Mouse (Mus musculus): ENCODE data around the gene Naaladl2. TPM values are rescaled to one million over a fixed set of nuclear protein-coding genes. Genes with fewer than 3 reads are reported as not detected.

Naaladl2 gene
- polyA plus RNA-seq, 1 experiment from 2014 or later: 0.18 TPM

GRCm38 (mm10) chr3:24142808-24143207, 1001.3 kb downstream of the Naaladl2 start:
- WGBS: 83% methylated on average over 1 of the region's 1 CpGs
- H3K4me2 ChIP-seq (replicated peaks): no peak overlapping the region
- H3K4me1 ChIP-seq: no peaks in the 10 kb centered on the region
- H3K9me3 ChIP-seq: no peaks in the 10 kb centered on the region
- H3K27me3 ChIP-seq: no peaks in the 10 kb centered on the region
- no peaks in the 10 kb centered on the region for H3K36me3 ChIP-seq
- H3K4me3 ChIP-seq: no peak overlapping the region
- ATAC-seq (replicated peaks): no peak
- H3K9ac ChIP-seq (replicated peaks): no peak overlapping the region
- no peak overlapping the region for H3K27ac ChIP-seq (replicated peaks)

GRCm38 (mm10) chr3:24138002-24138401, 1006.1 kb downstream of the Naaladl2 start:
- Histone ChIP-seq H3K4me2 (replicated peaks) (no peak overlapping the region), H3K27ac (replicated peaks) (no peak overlapping the region), H3K36me3 (no peaks in the 10 kb centered on the region), H3K9me3 (no peaks in the 10 kb centered on the region), H3K27me3 (no peaks in the 10 kb centered on the region), H3K4me1 (no peaks in the 10 kb centered on the region), H3K4me3 (no peak overlapping the region), H3K9ac (replicated peaks) (no peak overlapping the region)
- 95% methylated on average over 1 of the region's 1 CpGs for WGBS
- no peak for ATAC-seq (replicated peaks)

GRCm38 (mm10) chr3:24126200-24126599, 1017.9 kb downstream of the Naaladl2 start:
- Histone ChIP-seq H3K4me3 (no peak overlapping the region), H3K27me3 (no peaks in the 10 kb centered on the region), H3K9ac (replicated peaks) (no peak overlapping the region), H3K9me3 (no peaks in the 10 kb centered on the region), H3K36me3 (no peaks in the 10 kb centered on the region), H3K4me2 (replicated peaks) (no peak overlapping the region), H3K4me1 (no peaks in the 10 kb centered on the region), H3K27ac (replicated peaks) (no peak overlapping the region)
- WGBS: 90% methylated on average over 1 of the region's 1 CpGs
- ATAC-seq (replicated peaks): no peak

GRCm38 (mm10) chr3:24124034-24124433, 1020.0 kb downstream of the Naaladl2 start:
- Histone ChIP-seq H3K9me3 (no peaks in the 10 kb centered on the region), H3K4me2 (replicated peaks) (no peak overlapping the region), H3K4me1 (no peaks in the 10 kb centered on the region), H3K27me3 (no peaks in the 10 kb centered on the region), H3K27ac (replicated peaks) (no peak overlapping the region), H3K36me3 (no peaks in the 10 kb centered on the region), H3K9ac (replicated peaks) (no peak overlapping the region), H3K4me3 (no peak overlapping the region)
- WGBS: 91% methylated on average over 2 of the region's 2 CpGs
- no peak for ATAC-seq (replicated peaks)

GRCm38 (mm10) chr3:24118136-24118535, 1025.9 kb downstream of the Naaladl2 start:
- Histone ChIP-seq H3K27me3 (no peaks in the 10 kb centered on the region), H3K4me2 (replicated peaks) (no peak overlapping the region), H3K4me3 (no peak overlapping the region), H3K27ac (replicated peaks) (no peak overlapping the region), H3K9ac (replicated peaks) (no peak overlapping the region), H3K4me1 (no peaks in the 10 kb centered on the region), H3K9me3 (no peaks in the 10 kb centered on the region), H3K36me3 (no peaks in the 10 kb centered on the region)
- ATAC-seq (replicated peaks): no peak
- WGBS: 94% methylated on average over 6 of the region's 6 CpGs

GRCm38 (mm10) chr3:24114849-24115248, 1029.2 kb downstream of the Naaladl2 start:
- no peaks in the 10 kb centered on the region for H3K4me1 ChIP-seq
- no peak overlapping the region for H3K9ac ChIP-seq (replicated peaks)
- no peaks in the 10 kb centered on the region for H3K9me3 ChIP-seq
- WGBS: 94% methylated on average over 3 of the region's 3 CpGs
- H3K27me3 ChIP-seq: no peaks in the 10 kb centered on the region
- no peak overlapping the region for H3K4me3 ChIP-seq
- no peak for ATAC-seq (replicated peaks)
- no peak overlapping the region for H3K27ac ChIP-seq (replicated peaks)
- H3K36me3 ChIP-seq: no peaks in the 10 kb centered on the region
- no peak overlapping the region for H3K4me2 ChIP-seq (replicated peaks)

- H3K4me1 ChIP-seq: no peaks in the 10 kb centered on the region
- H3K36me3 ChIP-seq: no peaks in the 10 kb centered on the region
- ATAC-seq (replicated peaks): no peak
- H3K9ac ChIP-seq (replicated peaks): no peak overlapping the region
- 88% methylated on average over 2 of the region's 2 CpGs for WGBS
- no peak overlapping the region for H3K4me2 ChIP-seq (replicated peaks)
- H3K27me3 ChIP-seq: no peaks in the 10 kb centered on the region
- H3K9me3 ChIP-seq: no peaks in the 10 kb centered on the region
- H3K27ac ChIP-seq (replicated peaks): no peak overlapping the region
- no peak overlapping the region for H3K4me3 ChIP-seq
These were observed 1030.7 kb downstream of the Naaladl2 start for GRCm38 (mm10) chr3:24113360-24113759.

- Histone ChIP-seq H3K4me1 (no peaks in the 10 kb centered on the region), H3K36me3 (no peaks in the 10 kb centered on the region), H3K4me3 (no peak overlapping the region), H3K27me3 (no peaks in the 10 kb centered on the region), H3K4me2 (replicated peaks) (no peak overlapping the region), H3K27ac (replicated peaks) (no peak overlapping the region), H3K9me3 (no peaks in the 10 kb centered on the region), H3K9ac (replicated peaks) (no peak overlapping the region)
- 82% methylated on average over 1 of the region's 1 CpGs for WGBS
- ATAC-seq (replicated peaks): no peak
These were observed 1037.7 kb downstream of the Naaladl2 start for GRCm38 (mm10) chr3:24106391-24106790.

GRCm38 (mm10) chr3:24079761-24080160, 1064.3 kb downstream of the Naaladl2 start:
- no peaks in the 10 kb centered on the region for H3K27me3 ChIP-seq
- H3K36me3 ChIP-seq: no peaks in the 10 kb centered on the region
- no peak overlapping the region for H3K4me2 ChIP-seq (replicated peaks)
- no peak overlapping the region for H3K4me3 ChIP-seq
- no peaks in the 10 kb centered on the region for H3K4me1 ChIP-seq
- no peak for ATAC-seq (replicated peaks)
- H3K27ac ChIP-seq (replicated peaks): no peak overlapping the region
- H3K9me3 ChIP-seq: no peaks in the 10 kb centered on the region
- WGBS: 43% methylated on average over 4 of the region's 4 CpGs
- H3K9ac ChIP-seq (replicated peaks): no peak overlapping the region

- H3K36me3 ChIP-seq: no peaks in the 10 kb centered on the region
- H3K27ac ChIP-seq (replicated peaks): no peak overlapping the region
- no peaks in the 10 kb centered on the region for H3K4me1 ChIP-seq
- no peak overlapping the region for H3K4me3 ChIP-seq
- no peak overlapping the region for H3K9ac ChIP-seq (replicated peaks)
- ATAC-seq (replicated peaks): 0 out of 2 replicates have a peak, but pooled peaks have one; percentile 41
- no peaks in the 10 kb centered on the region for H3K9me3 ChIP-seq
- no peaks in the 10 kb centered on the region for H3K27me3 ChIP-seq
- WGBS: 65% methylated on average over 3 of the region's 3 CpGs
- H3K4me2 ChIP-seq (replicated peaks): no peak overlapping the region
These were observed 1072.8 kb downstream of the Naaladl2 start for GRCm38 (mm10) chr3:24071169-24071797.

- H3K36me3 ChIP-seq: no peaks in the 10 kb centered on the region
- H3K4me1 ChIP-seq: no peaks in the 10 kb centered on the region
- no peak overlapping the region for H3K4me3 ChIP-seq
- ATAC-seq (replicated peaks): no peak
- WGBS: 81% methylated on average over 4 of the region's 4 CpGs
- no peaks in the 10 kb centered on the region for H3K27me3 ChIP-seq
- no peak overlapping the region for H3K9ac ChIP-seq (replicated peaks)
- H3K27ac ChIP-seq (replicated peaks): no peak overlapping the region
- no peaks in the 10 kb centered on the region for H3K9me3 ChIP-seq
- H3K4me2 ChIP-seq (replicated peaks): no peak overlapping the region
These were observed 1073.5 kb downstream of the Naaladl2 start for GRCm38 (mm10) chr3:24070424-24071168.

- H3K36me3 ChIP-seq: no peaks in the 10 kb centered on the region
- H3K4me1 ChIP-seq: no peaks in the 10 kb centered on the region
- H3K9ac ChIP-seq (replicated peaks): no peak overlapping the region
- no peak overlapping the region for H3K4me2 ChIP-seq (replicated peaks)
- no peaks in the 10 kb centered on the region for H3K27me3 ChIP-seq
- H3K27ac ChIP-seq (replicated peaks): no peak overlapping the region
- no peaks in the 10 kb centered on the region for H3K9me3 ChIP-seq
- no peak for ATAC-seq (replicated peaks)
- no peak overlapping the region for H3K4me3 ChIP-seq
These were observed 1095.8 kb downstream of the Naaladl2 start for GRCm38 (mm10) chr3:24048217-24048616.

GRCm38 (mm10) chr3:24001741-24002140, 1142.3 kb downstream of the Naaladl2 start:
- Histone ChIP-seq H3K4me1 (no peaks in the 10 kb centered on the region), H3K9ac (replicated peaks) (no peak overlapping the region), H3K27ac (replicated peaks) (no peak overlapping the region), H3K4me2 (replicated peaks) (no peak overlapping the region), H3K27me3 (no peaks in the 10 kb centered on the region), H3K9me3 (no peaks in the 10 kb centered on the region), H3K36me3 (no peaks in the 10 kb centered on the region), H3K4me3 (no peak overlapping the region)
- ATAC-seq (replicated peaks): no peak
- 88% methylated on average over 1 of the region's 1 CpGs for WGBS
